Mouse (Mus musculus): ENCODE data around the gene Eefsec.

Eefsec gene

DNA sequence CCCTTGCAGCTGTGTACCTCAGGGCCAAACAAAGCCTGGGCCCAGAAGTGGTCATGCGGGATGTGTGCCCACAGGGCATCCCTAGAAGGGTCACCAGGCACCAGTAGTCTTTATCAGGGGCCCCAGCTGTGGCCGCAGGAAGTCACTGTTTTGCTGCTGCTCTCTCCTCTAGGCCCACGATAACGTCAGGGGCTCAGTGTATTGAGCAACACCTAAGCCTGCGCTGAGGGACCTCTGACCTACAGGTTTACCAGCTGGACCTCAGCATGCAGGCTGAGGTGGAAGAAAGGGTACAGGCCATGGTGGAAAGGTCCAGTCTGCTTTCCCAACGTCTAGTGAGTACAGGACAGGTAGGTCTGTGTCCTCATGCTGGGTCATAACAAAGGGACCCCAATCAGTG is 192.3 kb downstream of the Eefsec start:
- DNase-seq, result no peak

DNA sequence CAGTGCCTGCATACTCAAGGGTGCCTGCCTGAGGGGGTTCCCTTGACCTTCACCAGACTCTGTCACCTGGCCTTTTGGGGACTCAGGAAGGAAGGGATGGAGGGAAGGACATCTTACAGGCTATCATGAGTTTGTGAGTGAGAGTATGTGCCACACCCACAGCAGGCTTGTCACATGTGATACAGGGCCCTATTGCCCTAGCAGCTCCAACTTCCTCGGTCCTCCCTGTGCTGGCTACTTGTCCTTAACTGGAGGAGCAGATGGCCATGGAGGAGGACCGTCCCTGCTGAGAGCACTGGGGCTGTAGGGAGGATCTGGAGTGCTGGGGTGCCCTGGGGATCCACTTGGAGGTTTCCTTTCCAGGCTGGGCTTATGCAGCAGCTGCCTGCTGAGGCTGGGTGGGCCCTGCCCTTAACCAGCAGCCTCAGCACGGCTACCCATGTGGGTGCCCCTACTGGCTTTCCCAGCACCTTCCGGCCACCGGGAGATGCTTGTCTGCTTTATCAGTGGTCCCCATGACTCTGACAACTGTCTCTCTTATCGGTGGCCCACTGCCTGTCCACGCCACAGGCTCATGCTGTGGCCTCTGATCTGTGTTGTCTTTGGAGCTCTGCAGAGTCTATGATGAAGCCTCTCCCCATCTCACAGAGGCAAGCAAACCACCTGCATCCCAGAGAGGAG is 194.4 kb downstream of the Eefsec start:
- DNase-seq, result no peak

DNA sequence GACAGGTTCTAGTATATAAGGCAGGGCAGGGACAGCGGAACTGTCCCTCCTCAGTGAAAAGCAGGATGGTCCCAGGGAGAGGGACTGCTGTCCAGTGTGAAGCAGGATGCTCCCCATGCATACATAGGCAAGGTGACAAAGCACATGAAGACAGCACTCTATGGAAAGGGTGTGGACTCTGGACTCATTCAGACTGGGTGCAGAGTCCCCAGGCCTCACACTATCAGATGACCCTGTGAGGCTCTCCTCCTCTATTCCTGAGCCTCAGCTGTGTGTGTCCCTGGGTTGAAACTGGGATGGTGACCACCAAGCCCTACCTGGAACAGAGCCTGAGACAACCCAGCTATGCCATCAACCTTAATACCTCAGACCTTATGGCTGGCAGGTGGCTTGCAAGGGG is 194.9 kb downstream of the Eefsec start:
- DNase-seq, result no peak

DNA sequence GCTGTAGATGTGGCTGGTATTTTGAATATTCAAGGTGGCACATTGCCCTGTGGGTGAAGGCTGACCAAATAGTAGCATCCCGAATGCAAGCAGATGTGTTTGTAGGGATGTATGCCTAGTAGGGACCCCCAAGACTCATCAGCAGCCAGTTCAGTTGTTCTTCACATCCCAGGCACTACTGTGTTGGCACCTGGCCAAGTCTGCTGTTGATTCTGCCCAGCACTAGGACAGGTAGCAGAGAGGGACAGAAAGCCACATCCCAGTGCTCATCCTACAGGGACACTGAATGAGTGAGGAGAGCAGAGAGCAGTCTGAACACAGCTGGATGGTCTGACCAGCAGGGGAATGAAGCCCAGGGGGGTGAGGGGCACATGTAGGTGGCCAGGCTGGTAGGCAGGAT is 197.1 kb downstream of the Eefsec start:
- DNase-seq, result no peak

DNA sequence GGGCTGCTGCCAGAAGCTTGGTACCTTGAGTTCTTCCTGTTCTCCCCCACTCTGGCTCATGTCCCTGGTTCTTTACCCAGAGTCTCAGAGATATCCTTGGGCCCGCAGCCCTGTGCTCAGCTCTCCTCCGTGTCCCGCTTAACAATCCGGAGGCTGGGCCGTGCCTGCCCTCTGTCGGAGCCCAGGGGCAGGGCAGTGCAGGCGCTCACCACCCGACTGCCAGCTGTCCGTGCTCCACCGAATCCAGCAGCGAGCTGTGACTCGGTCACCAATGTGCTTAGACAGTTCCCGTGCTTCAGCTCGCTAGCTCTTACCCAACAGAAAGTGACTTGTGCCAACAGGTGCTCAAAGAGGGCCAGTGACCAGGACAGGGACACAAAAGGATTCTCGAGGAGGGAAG is 203.7 kb downstream of the Eefsec start:
- DNase-seq, result peak; percentile 40

DNA sequence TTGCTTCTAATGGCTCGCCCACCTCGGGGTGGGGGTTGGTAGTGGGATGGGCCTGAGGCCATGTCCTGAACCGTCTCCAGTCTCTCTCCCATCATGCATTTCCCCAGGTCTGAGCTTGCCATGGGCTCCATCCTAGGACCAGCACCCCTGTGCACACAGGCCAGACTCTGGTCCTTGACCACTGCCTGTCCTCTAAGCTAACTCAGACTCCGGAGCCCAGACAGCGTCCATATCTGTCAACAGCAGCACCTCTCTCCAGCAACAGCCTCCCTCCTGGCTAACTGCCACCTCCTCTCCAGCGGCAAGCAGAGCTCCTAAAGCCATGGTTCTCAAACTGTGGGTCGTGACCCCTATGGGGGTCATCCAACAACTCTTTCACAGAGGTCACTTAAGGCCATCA is 209.8 kb downstream of the Eefsec start:
- no peak for DNase-seq

DNA sequence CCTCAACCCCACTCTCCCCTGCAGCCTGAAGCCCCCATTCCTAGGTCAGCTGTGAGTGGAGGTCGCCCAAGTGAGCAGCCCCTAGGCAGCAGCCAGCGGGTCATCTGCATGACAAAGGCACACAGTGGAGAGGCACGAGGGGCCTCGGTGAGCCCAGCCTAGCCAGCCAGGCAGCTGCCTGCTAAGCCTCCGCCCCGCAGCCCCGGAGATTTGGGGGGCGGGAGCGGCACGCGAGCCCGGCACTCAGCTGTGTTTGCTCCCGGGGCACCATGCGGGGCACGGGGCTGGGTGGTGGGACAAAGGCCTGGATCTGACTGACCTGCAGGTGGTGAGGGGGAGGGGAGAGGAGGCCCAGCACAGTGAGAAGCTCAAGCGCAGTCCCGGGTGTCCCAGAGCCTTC is 210.4 kb downstream of the Eefsec start:
- no peak for DNase-seq

DNA sequence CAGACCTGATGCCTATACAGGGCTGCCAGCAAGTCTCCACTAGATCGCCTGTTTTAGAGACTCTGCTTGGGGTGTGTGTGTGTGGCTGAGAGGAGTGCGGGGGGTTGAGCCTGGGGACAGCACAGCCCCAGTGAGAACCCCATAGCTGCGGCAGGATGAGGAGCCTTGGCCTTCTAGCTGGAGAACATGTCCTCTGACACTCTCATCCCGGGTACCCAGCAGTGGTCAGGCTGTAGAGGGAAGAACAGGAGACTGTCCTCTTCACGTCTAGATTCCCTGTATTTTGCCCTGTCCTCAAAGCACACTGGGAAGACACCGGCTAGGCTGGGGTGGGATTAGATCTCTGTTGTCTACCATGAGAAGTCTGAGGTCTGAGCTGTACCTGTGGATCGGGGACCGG is 210.9 kb downstream of the Eefsec start:
- DNase-seq, result no peak

DNA sequence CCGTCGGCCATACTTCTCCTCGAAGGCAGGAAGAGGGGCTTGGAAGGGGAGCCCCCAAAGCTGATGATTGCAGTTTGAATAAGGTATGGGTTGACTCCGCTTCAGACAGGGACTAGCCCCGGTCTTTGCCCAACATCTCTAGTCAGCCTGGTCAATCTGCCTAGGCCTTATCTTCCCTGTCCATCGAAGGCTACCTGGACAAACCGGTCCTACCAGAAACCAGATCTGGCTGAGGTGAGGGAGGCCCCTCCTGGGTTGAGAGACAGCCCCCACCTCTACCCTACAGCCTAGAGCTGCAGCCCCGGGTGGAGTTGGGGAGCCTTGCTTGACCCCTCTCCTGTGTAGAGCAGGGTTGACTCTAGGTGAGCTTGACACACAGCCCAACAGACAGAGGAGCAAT is 212.3 kb downstream of the Eefsec start:
- DNase-seq, result no peak

DNA sequence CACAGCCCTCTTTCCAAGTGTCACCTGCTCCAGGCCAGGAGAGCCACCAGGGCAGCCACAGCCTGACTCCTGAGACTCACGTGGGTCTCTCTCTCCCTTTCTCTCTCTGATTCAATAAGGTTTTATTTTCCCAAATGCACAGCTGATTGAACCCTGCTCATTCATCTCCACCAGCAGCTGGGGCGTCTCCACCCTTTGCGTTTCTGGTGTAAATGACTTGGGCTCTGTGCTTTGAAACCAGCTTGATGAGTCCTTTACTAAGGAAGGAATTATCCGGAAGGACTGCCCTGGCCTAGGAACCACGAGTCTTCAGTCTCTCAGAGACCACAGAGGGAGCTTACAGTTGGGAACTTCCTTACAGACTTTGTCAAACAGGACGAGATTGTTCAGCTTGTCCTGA is 214.1 kb downstream of the Eefsec start:
- no peak for DNase-seq

DNA sequence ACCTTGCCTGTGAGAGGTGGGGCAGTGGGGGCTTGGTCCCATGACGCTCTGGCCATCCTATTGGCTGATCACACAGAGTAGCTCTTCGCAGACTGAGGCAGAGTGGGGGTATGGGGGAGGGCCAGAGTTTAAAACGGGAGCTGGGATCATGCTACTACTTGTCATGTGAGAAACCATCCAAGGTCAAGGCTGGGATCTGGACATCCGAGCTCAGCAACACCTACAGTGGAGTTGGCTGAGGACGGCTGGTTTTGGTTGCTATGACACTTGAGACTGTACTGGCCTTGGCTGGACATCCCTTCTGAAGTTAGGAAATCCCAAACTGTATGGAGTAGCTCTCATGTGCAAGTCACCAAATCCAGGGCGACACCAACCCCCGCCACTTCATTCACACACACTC is 214.5 kb downstream of the Eefsec start:
- no peak for DNase-seq

DNA sequence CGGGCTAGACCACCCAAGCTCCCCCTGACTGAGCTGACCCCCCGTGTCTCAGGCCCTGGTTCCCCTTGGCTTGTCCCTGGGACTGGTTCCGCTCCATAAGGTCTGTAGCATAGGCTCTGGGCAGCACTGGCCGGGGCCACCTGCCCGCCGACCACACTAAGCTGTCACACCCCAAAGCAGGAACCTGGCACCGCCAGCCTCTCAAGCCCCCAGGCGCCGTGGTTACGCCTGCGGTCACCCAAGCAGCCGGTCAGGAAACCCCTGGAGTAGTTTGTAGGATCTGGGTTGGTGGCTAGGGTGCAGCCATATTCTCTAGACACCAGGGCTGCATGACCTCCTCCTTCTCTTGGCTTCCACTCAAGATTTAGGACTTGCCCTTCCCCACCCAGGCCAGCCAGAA is 217.1 kb downstream of the Eefsec start:
- DNase-seq, result no peak

DNA sequence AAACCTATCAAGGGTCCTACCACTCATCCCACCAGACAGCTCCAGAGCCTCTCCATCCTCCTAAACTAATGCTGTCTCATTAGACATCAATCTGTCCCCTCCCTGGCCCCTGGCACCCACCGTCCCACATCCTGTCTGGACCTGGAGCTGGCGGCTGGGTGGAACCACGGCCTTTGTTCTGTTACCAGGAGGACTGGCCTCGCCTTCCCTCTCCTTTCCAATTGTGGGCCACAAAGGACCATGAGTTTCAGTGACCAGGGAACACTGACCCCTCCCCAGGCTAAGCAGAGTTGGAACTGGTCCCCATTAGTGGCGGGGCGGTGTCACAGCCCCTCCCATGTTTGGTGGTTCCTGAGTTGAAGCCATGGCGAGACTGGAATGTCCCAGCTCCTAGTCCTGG is 218.8 kb downstream of the Eefsec start:
- no peak for DNase-seq

DNA sequence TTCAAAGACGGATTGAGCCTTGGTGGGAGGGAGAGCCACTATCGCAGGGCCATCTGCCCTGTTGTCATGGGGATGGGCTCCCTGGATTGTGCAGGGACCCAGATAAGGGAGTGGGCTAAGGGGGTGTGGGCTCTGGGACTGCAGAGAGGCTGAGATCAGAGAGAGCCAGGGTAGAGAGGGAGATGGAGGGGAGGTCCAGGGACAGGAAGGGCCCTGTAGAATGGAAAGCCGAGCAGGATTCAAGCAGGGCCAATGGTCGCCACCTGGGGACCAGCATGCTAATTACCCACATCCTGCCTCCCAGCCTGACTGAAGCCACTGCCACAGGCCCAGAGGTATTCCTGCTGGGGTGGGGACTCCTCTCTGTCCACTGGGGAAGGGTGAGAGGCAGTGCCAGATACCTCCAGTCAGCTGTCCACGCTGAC is 219.8 kb downstream of the Eefsec start:
- DNase-seq, result no peak

DNA sequence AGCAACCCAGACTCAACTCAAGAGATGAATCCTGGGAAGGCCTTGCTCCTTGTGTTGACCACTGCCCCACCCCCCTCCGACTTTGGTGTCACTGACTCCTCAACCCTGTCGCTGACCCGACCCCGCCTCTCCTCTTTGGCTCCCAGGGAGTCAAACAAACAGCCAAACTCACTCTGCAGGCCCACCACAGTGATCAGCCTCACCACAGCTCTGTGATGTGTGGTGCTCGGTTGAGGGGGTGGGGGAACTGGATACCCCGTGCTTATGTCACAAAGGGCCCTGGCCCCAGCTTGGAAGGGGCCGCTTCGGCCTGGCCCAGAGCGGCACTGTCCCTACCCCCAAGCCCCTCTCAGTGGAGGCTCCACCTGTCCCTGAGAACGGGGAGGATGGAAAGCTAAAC is 224.4 kb downstream of the Eefsec start, which contains the start of gene Dnajb8:
Dnajb8 (plus strand) TSS at position 301 of the 400 bp plus-strand sequence.
- DNase-seq, result no peak

DNA sequence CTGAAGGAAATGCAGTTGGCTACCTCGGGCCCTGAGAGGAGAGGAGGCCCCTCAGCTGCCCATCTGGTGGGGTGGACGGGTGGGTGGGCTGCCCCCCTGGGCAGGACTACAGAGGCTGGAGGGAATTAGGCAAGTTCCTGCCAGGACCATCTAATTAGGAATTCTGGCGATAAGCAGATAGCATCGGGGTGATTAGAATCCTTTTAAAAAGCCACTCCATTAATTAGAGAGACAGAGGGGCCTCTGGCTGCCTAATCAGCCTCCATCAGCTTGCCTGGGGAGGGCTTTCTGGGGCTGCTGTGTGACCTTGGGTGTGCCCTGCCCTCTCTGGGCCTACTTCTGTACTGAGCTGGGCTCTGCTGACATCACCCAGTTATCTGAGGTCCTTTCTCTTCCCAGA is 227.2 kb downstream of the Eefsec start:
- DNase-seq, result no peak

DNA sequence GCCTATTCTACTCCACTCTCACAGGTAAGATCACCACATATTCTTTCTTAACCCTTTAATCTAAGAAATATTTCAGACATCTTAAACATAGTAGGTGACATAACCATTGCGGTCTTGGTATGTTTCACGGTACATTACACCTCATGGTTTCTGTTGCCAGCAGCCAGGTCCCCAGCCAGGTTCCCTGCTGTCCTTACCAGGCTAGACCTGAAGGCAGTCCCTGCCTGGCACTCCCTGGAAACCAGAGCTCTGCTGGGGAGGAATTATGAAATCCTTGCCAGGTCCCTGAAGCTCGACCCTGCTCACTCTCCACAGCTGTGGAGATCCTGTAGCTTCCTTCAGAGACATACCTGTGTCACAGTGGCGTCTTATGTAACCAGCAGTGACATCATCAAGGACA is 230.1 kb downstream of the Eefsec start:
- no peak for DNase-seq

DNA sequence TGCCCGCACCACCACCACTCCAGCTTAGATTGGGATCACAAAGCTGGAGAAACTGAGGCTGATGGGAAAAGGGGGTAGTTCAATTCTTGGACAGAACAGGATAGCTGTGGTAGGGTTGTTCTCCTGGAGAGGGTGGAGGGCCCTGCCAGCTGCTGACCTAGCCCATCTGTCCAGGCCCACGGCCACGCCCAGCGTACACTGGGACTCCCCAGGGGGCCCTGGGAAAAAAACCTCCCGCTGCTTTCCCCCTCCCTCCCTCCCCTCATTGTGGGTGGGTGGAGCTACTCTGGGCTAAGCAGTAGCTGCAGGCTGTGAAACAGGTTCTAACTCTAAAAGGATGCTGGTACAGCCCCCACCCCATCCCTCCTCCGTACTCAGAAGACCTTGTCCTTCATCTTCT is 230.5 kb downstream of the Eefsec start:
- DNase-seq, result no peak

DNA sequence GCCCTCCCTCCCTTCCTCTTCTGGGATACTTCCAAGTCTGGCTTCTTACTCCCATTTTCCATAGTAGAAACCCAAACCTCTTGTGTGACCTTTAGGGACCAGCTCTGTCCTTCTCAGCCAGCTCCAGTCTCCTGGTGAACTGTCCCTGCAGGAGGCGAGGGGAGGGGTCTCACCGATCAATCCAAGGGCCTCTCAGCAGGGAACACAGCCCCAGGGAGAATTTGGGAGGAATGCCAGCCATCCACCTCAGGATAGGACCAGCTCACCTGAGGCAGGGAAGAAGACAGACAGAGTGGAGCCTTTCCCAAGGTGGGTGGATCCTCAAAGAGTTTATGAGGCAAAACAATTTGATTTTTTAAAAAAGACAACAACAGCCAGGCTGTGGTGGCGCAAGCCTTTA is 236.2 kb downstream of the Eefsec start:
- DNase-seq, result no peak

DNA sequence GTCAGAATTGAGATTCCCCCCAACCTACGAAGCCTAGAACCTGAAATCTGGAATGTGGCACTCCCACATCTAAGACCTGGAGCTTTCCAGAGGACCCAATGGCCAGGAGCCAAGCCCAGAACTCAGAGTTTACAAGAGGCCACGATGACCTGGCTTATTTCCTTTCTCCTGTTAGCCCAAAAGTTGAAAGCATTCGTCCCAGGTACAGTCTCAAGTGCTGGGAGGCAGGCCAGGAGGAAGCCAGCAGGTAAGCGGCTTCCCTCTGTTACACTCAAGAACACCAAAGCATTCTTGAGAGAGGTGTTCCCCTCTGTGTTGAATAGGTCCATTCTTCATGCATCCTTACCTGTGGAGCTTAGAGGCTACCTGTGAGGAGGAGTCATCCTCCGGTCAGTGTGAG is 236.9 kb downstream of the Eefsec start:
- no peak for DNase-seq

DNA sequence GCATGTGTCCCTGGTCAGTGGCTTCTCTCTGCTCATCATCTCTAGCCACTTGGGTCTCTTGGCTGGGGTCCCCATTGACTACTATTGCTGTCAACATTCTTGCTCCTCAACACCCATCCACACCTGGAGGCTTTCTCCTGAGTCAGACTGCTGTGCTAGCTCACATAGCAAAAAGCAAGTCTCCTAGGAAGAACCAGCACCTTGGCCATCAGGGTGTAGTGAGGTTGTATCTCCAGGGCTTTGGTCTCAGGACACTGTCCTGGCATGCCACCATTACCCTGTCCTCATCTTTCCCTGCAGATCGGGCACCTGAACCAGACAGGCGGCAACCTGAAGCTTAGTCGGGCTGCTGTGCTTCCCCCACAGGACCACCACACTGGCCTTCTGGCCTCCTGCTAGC is 238.0 kb downstream of the Eefsec start:
- no peak for DNase-seq

DNA sequence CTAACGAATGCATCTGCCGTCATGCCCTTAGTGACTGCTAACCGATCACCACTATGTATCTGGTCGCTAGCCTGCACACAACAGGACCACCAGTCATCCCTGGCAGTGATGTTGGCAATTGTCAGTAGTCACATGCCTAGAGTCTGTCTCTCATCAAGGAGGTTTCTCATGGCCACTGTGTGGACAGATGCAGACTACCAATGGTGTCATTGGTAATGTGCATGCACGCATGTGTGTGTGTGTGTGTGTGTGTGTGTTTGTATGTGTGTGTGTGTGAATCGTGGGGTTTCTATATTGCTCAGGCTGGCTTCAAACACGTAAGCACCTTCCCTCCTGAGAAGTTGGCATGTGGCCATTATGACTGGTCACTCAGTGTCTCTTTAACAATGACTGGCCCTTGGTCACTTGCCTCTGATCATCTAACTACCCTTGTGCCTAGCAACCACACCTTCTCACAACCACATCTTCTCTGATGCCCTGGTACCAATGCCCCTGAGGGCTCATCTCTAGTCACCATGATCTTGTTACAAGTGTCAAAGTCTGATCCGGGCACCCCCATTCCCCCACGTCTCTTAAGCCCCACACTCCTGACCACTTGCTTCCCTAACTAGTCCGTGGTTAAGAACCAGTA is 238.8 kb downstream of the Eefsec start:
- DNase-seq, result no peak

All from right cerebral cortex, postnatal 4 days (tissue).